In the genomic region with DNA sequence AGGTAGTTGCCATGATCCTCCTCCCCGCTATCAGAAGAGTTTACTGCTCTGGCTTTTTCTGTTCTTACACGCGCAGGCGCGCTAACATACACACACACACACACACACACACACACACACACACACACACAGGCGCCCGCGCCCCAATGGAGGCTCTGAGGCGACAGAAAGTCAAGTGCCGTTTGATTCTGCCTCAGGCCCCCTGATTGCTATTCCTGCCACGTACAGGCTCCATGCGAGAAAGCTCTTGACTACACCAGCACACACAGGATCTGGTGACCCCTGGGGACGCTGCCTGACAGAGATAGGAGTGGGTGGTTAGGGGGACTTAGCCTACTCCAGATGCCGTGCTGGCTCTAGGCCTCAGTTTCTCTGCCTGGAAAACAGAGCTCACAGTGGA, we compare ENCODE assay signal across 8 mouse cellular contexts. TPM values are rescaled to one million over a fixed set of nuclear protein-coding genes. Genes with fewer than 3 reads are reported as not detected.
DNase-seq lines count a peak whose midpoint lies in the region; ATAC-seq lines count a peak whose summit lies in the region.

No protein-coding gene starts in this region.

- H3K9me3 ChIP-seq in hindbrain, embryonic 10.5 days, result no peaks in the 10 kb centered on the region
- H3K9me3 ChIP-seq in limb, embryonic 13.5 days, result no peaks in the 10 kb centered on the region

- peak overlapping the region; percentile 85 for H3K4me2 ChIP-seq in limb, embryonic 13.5 days (replicated peaks)

- peaks cover 52% of the 10 kb centered on the region for H3K4me1 ChIP-seq in hindbrain, embryonic 10.5 days (replicated peaks)
- H3K4me1 ChIP-seq in limb, embryonic 13.5 days, result peaks cover 18% of the 10 kb centered on the region

- 34% methylated on average over 14 of the region's 14 CpGs for WGBS in hindbrain, embryonic 10.5 days
- 48% methylated on average over 14 of the region's 14 CpGs for WGBS in limb, embryonic 13.5 days

- DNase-seq in cerebellum, postnatal 14 days, result peak; percentile 61 to 80
- no peak for DNase-seq in cerebellum, adult 9-11 months
- DNase-seq in ZHBTc4 (ENCODE audit: low read depth, low spot score), result peak; percentile 33
- peak; percentile 79 for DNase-seq in hindbrain, embryonic 10.5 days (ENCODE audit: low spot score)
- DNase-seq in urinary bladder, postnatal 10 days (ENCODE audit: low spot score), result no peak
- no peak for DNase-seq in thymus, postnatal 0 days (ENCODE audit: low spot score)
- no peak for DNase-seq in B cell, adult 2 months

- peak overlapping the region; percentile 77 for H3K4me3 ChIP-seq in hindbrain, embryonic 10.5 days
- peak overlapping the region; percentile 62; the same call in 1 of the 2 replicates for H3K4me3 ChIP-seq in limb, embryonic 13.5 days

- peaks cover 17% of the 10 kb centered on the region for H3K27me3 ChIP-seq in hindbrain, embryonic 10.5 days (ENCODE audit: insufficient read depth, poor library complexity, severe bottlenecking)
- H3K27me3 ChIP-seq in limb, embryonic 13.5 days, result 0 out of 2 replicates have a peak, but pooled peaks cover 6% of the 10 kb centered on the region

- H3K36me3 ChIP-seq in hindbrain, embryonic 10.5 days, result peaks cover 63% of the 10 kb centered on the region
- peaks cover 53% of the 10 kb centered on the region for H3K36me3 ChIP-seq in limb, embryonic 13.5 days

- peak overlapping the region; percentile 80; the same call in 1 of the 2 replicates for H3K9ac ChIP-seq in limb, embryonic 13.5 days

- ATAC-seq in limb, embryonic 13.5 days (ENCODE audit: low FRiP score, low read depth), result no peak

- H3K27ac ChIP-seq in hindbrain, embryonic 10.5 days, result peak overlapping the region; percentile 96
- H3K27ac ChIP-seq in limb, embryonic 13.5 days, result no peak overlapping the region

RNA-seq across cellular contexts. Expression of gene Shd, which starts 0.7 kb away (rescaled TPM):
- polyA plus RNA-seq in hindbrain, embryonic 10.5 days (2016; fragmentation: Nextera tagmentation; extraction: Ambion mirVana), result 52.0 and 105 TPM in 2 replicates
- polyA plus RNA-seq in limb, embryonic 13.5 days (2015; fragmentation: Nextera tagmentation; extraction: Ambion mirVana), result 50.4 and 50.7 TPM in 2 replicates
- polyA plus RNA-seq in thymus, postnatal 0 days (2015; fragmentation: Nextera tagmentation; extraction: Ambion mirVana), result 0.80 and 1.6 TPM in 2 replicates

RNA-seq across cellular contexts. Expression of gene Yju2, which starts 10.7 kb away (rescaled TPM):
- polyA plus RNA-seq in hindbrain, embryonic 10.5 days (2016; fragmentation: Nextera tagmentation; extraction: Ambion mirVana), result 28.5 and 31.3 TPM in 2 replicates
- polyA plus RNA-seq in limb, embryonic 13.5 days (2015; fragmentation: Nextera tagmentation; extraction: Ambion mirVana), result 25.5 and 27.8 TPM in 2 replicates
- 32.0 and 32.1 TPM in 2 replicates for polyA plus RNA-seq in thymus, postnatal 0 days (2015; fragmentation: Nextera tagmentation; extraction: Ambion mirVana)

RNA-seq across cellular contexts. Expression of gene Fsd1, which starts 16.7 kb away (rescaled TPM):
- polyA plus RNA-seq in hindbrain, embryonic 10.5 days (2016; fragmentation: Nextera tagmentation; extraction: Ambion mirVana), result 67.6 and 99.5 TPM in 2 replicates
- 36.4 and 39.2 TPM in 2 replicates for polyA plus RNA-seq in limb, embryonic 13.5 days (2015; fragmentation: Nextera tagmentation; extraction: Ambion mirVana)
- polyA plus RNA-seq in thymus, postnatal 0 days (2015; fragmentation: Nextera tagmentation; extraction: Ambion mirVana), result 1.9 and 2.7 TPM in 2 replicates

RNA-seq across cellular contexts. Expression of gene Ebi3, which starts 17.1 kb away (rescaled TPM):
- polyA plus RNA-seq in hindbrain, embryonic 10.5 days (2016; fragmentation: Nextera tagmentation; extraction: Ambion mirVana), result 1.9 and 2.8 TPM in 2 replicates
- 1.3 and 1.4 TPM in 2 replicates for polyA plus RNA-seq in limb, embryonic 13.5 days (2015; fragmentation: Nextera tagmentation; extraction: Ambion mirVana)
- 5.2 and 6.1 TPM in 2 replicates for polyA plus RNA-seq in thymus, postnatal 0 days (2015; fragmentation: Nextera tagmentation; extraction: Ambion mirVana)

RNA-seq across cellular contexts. Expression of gene Zfp119b, which starts 20.3 kb away (rescaled TPM):
- polyA plus RNA-seq in hindbrain, embryonic 10.5 days (2016; fragmentation: Nextera tagmentation; extraction: Ambion mirVana), result 4.6 and 5.6 TPM in 2 replicates
- polyA plus RNA-seq in limb, embryonic 13.5 days (2015; fragmentation: Nextera tagmentation; extraction: Ambion mirVana), result 7.0 and 7.6 TPM in 2 replicates
- polyA plus RNA-seq in thymus, postnatal 0 days (2015; fragmentation: Nextera tagmentation; extraction: Ambion mirVana), result 5.6 and 6.0 TPM in 2 replicates

Comparison
In these comparisons a context has a peak if more than half of its experiments do, and no peak if none do; other contexts are left out.
1. DNase-seq: peak in cerebellum, postnatal 14 days (2 of 2), ZHBTc4 (single experiment) and hindbrain, embryonic 10.5 days (single experiment); none in cerebellum, adult 9-11 months (single experiment), urinary bladder, postnatal 10 days (single experiment), thymus, postnatal 0 days (single experiment) and B cell, adult 2 months (0 of 2).
2. RNA of gene Shd, which starts 0.7 kb away (polyA plus RNA-seq): 52.0 to 105 TPM in hindbrain, embryonic 10.5 days and 50.4 to 50.7 TPM in limb, embryonic 13.5 days; 0.80 to 1.6 TPM in thymus, postnatal 0 days; every median in the first group is over 10 times any median in the second.